Mouse (Mus musculus) liver, embryonic 13.5 days (tissue): ENCODE measurements around the gene Dok4. TPM values are rescaled to one million over a fixed set of nuclear protein-coding genes. Genes with fewer than 3 reads are reported as not detected.
"Not testable (repeated sequence)": the region's sequence is repeated elsewhere in the genome, so short reads cannot be mapped to it uniquely, and the experiment has no call there.

Experiments used
- ATAC-seq: fragments of 200-750 bp; cut with Nextera tagmentation; 2 replicates; pipeline ENCODE4 v1.8.0; 2017; ENCODE audit warnings: low read depth, mild to moderate bottlenecking, moderate number of reproducible peaks, moderate library complexity
- DNase-seq: peaks from one replicate; pipeline ENCODE4 v3.0.0; 2022
- H3K27ac ChIP-seq: fragments of 300-500 bp; sonication (generic); 2 replicates; pipeline ENCODE4 v1.5.1; 2015; ENCODE audit warnings: moderate library complexity, mild to moderate bottlenecking, inconsistent platforms
- H3K27me3 ChIP-seq: fragments of 300-500 bp; sonication (generic); 2 replicates; pipeline ENCODE4 v1.6.1; 2015; ENCODE audit warnings: mild to moderate bottlenecking, inconsistent platforms
- H3K36me3 ChIP-seq: fragments of 300-500 bp; sonication (generic); 2 replicates; pipeline ENCODE4 v1.6.1; 2015; ENCODE audit warnings: mild to moderate bottlenecking, inconsistent platforms
- H3K4me1 ChIP-seq: fragments of 300-500 bp; sonication (generic); replicated peaks from 2 replicates; pipeline ENCODE4 v1.6.1; 2015; ENCODE audit warnings: inconsistent platforms
- H3K4me2 ChIP-seq: fragments of 300-500 bp; sonication (generic); 2 replicates; pipeline ENCODE4 v1.6.1; 2015; ENCODE audit warnings: inconsistent platforms, mild to moderate bottlenecking, moderate library complexity
- H3K4me3 ChIP-seq: fragments of 300-500 bp; sonication (generic); replicated peaks from 2 replicates; pipeline ENCODE4 v1.5.1; 2015; ENCODE audit warnings: mild to moderate bottlenecking, inconsistent platforms
- H3K9ac ChIP-seq: fragments of 300-500 bp; sonication (generic); 2 replicates; pipeline ENCODE4 v1.6.1; 2015; ENCODE audit warnings: mild to moderate bottlenecking, inconsistent platforms
- H3K9me3 ChIP-seq: fragments of 300-500 bp; sonication (generic); replicated peaks from 2 replicates; pipeline ENCODE4 v1.6.1; 2016; ENCODE audit warnings: inconsistent platforms
- whole genome bisulfite sequencing: fragments of 180-500 bp; shearing (Covaris S2); methylation state at CpG from one replicate; pipeline ENCODE4 v1.1.7; 2015; ENCODE audit not compliant: insufficient replicate concordance; 5-methylcytosine and 5-hydroxymethylcytosine counted together
- polyA plus RNA-seq: library from polyadenylated mRNA; unstranded; fragments of >200 nt; fragmentation: Nextera tagmentation; extraction: Ambion mirVana; gene quantifications from 2 replicates; pipeline ENCODE4 v1.2.1, GENCODE M21; 2015

Gene Dok4
- polyA plus RNA-seq, 1 experiment from 2014 or later, result 9.8 TPM

GRCm38 (mm10) chr8:94838600-94838999 is 37.5 kb downstream of the Dok4 start:
- WGBS, result under 1% methylated on average over 24 of the region's 24 CpGs
- H3K4me1 ChIP-seq, result peaks cover 48% of the 10 kb centered on the region

GRCm38 (mm10) chr8:94837662-94838574 is 38.2 kb downstream of the Dok4 start, which contains the start of the genes Coq9 and Ciapin1:
Gene Coq9, plus strand, starts transcription at chr8:94838321.
Gene Ciapin1, minus strand, starts transcription at chr8:94838358.
- peaks cover 49% of the 10 kb centered on the region for H3K4me1 ChIP-seq
- under 1% methylated on average over 82 of the region's 82 CpGs for WGBS
- ATAC-seq, result peak; percentile 95

More at GRCm38 (mm10) chr8:94838600-94838999, 37.5 kb downstream of the Dok4 start:
- Histone ChIP-seq H3K27me3 (no peaks in the 10 kb centered on the region), H3K9me3 (no peaks in the 10 kb centered on the region), H3K27ac (peak overlapping the region; percentile 93), H3K9ac (peak overlapping the region; percentile 96), H3K36me3 (peaks cover 4% of the 10 kb centered on the region), H3K4me3 (peak overlapping the region; percentile 81), H3K4me2 (peak overlapping the region; percentile 68)
- ATAC-seq, result peak; percentile 56
- DNase-seq, result peak; percentile 61

GRCm38 (mm10) chr8:94836456-94837240 is 39.5 kb downstream of the Dok4 start:
- Histone ChIP-seq H3K9me3 (no peaks in the 10 kb centered on the region), H3K27ac (peak overlapping the region; percentile 92), H3K4me2 (peak overlapping the region; percentile 78), H3K4me3 (peak overlapping the region; percentile 81), H3K27me3 (no peaks in the 10 kb centered on the region), H3K36me3 (peaks cover 15% of the 10 kb centered on the region), H3K9ac (peak overlapping the region; percentile 96), H3K4me1 (peaks cover 53% of the 10 kb centered on the region)
- no peak for ATAC-seq
- no peak for DNase-seq
- whole genome bisulfite sequencing, result 53% methylated on average over 11 of the region's 11 CpGs

More at GRCm38 (mm10) chr8:94837662-94838574, 38.2 kb downstream of the Dok4 start, which contains the start of the genes Coq9 and Ciapin1:
- DNase-seq, result peak; percentile 93
- Histone ChIP-seq H3K9me3 (no peaks in the 10 kb centered on the region), H3K36me3 (peaks cover 6% of the 10 kb centered on the region), H3K27ac (peak within 1 kb of the TSS; percentile 93), H3K9ac (peak within 1 kb of the TSS; percentile 96), H3K27me3 (no peaks in the 10 kb centered on the region), H3K4me2 (peak within 1 kb of the TSS; percentile 78), H3K4me3 (peak within 1 kb of the TSS; percentile 81)

GRCm38 (mm10) chr8:94835751-94836150 is 40.4 kb downstream of the Dok4 start:
- H3K4me1 ChIP-seq, result peaks cover 53% of the 10 kb centered on the region
- not testable (repeated sequence) for DNase-seq, H3K9ac ChIP-seq, H3K27me3 ChIP-seq, ATAC-seq, H3K4me3 ChIP-seq, H3K9me3 ChIP-seq, H3K27ac ChIP-seq
- 89% methylated on average over 13 of the region's 13 CpGs for WGBS
- H3K4me2 ChIP-seq, result peak overlapping the region; percentile 78
- H3K36me3 ChIP-seq, result peaks cover 23% of the 10 kb centered on the region

- 59% methylated on average over 7 of the region's 7 CpGs for WGBS
Observed at GRCm38 (mm10) chr8:94833901-94834405, 42.2 kb downstream of the Dok4 start.

GRCm38 (mm10) chr8:94828284-94828683 is 47.8 kb downstream of the Dok4 start:
- no peak for DNase-seq
- no peak overlapping the region for H3K4me3 ChIP-seq
- H3K4me2 ChIP-seq, result no peak overlapping the region
- ATAC-seq, result no peak
- H3K27ac ChIP-seq, result no peak overlapping the region
- peaks cover 4% of the 10 kb centered on the region; the same call in 1 of the 2 replicates for H3K4me1 ChIP-seq
- no peak overlapping the region for H3K9ac ChIP-seq
- H3K9me3 ChIP-seq, result no peaks in the 10 kb centered on the region
- WGBS, result 90% methylated on average over 6 of the region's 6 CpGs
- peaks cover 94% of the 10 kb centered on the region for H3K36me3 ChIP-seq
- no peaks in the 10 kb centered on the region for H3K27me3 ChIP-seq

More at GRCm38 (mm10) chr8:94833901-94834405, 42.2 kb downstream of the Dok4 start:
- H3K9ac ChIP-seq, DNase-seq, ATAC-seq, H3K27ac ChIP-seq, H3K4me2 ChIP-seq, H3K4me3 ChIP-seq, H3K9me3 ChIP-seq, H3K27me3 ChIP-seq: not testable (repeated sequence)
- peaks cover 40% of the 10 kb centered on the region for H3K36me3 ChIP-seq
- H3K4me1 ChIP-seq, result peaks cover 41% of the 10 kb centered on the region

GRCm38 (mm10) chr8:94826210-94826609 is 49.9 kb downstream of the Dok4 start:
- WGBS, result 92% methylated on average over 5 of the region's 5 CpGs
- H3K9ac ChIP-seq, result no peak overlapping the region
- H3K9me3 ChIP-seq, result no peaks in the 10 kb centered on the region
- H3K36me3 ChIP-seq, result peaks cover 95% of the 10 kb centered on the region
- H3K27me3 ChIP-seq, result no peaks in the 10 kb centered on the region
- DNase-seq (no peak), ATAC-seq (no peak)
- no peak overlapping the region for H3K4me2 ChIP-seq
- H3K27ac ChIP-seq, result no peak overlapping the region
- H3K4me3 ChIP-seq, result no peak overlapping the region
- peaks cover 6% of the 10 kb centered on the region for H3K4me1 ChIP-seq

GRCm38 (mm10) chr8:94825170-94825569 is 51.0 kb downstream of the Dok4 start:
- Histone ChIP-seq H3K4me2 (no peak overlapping the region), H3K27ac (no peak overlapping the region), H3K36me3 (peaks cover 96% of the 10 kb centered on the region), H3K4me1 (peaks cover 13% of the 10 kb centered on the region), H3K4me3 (no peak overlapping the region), H3K9me3 (no peaks in the 10 kb centered on the region), H3K9ac (no peak overlapping the region), H3K27me3 (no peaks in the 10 kb centered on the region)
- DNase-seq, result no peak
- ATAC-seq, result no peak
- WGBS, result 80% methylated on average over 6 of the region's 6 CpGs

- Histone ChIP-seq H3K27me3 (no peaks in the 10 kb centered on the region), H3K4me1 (peaks cover 22% of the 10 kb centered on the region), H3K9ac (no peak overlapping the region), H3K4me3 (no peak overlapping the region), H3K27ac (no peak overlapping the region; the same call in 1 of the 2 replicates), H3K36me3 (peaks cover 77% of the 10 kb centered on the region), H3K9me3 (no peaks in the 10 kb centered on the region), H3K4me2 (no peak overlapping the region)
- DNase-seq (peak; percentile 56), ATAC-seq (peak; percentile 66)
- WGBS, result 85% methylated on average over 23 of the region's 23 CpGs
Observed at GRCm38 (mm10) chr8:94822637-94823560, 53.2 kb downstream of the Dok4 start.

- H3K36me3 ChIP-seq, result peaks cover 64% of the 10 kb centered on the region
- H3K4me3 ChIP-seq, result no peak overlapping the region
- DNase-seq, result no peak
- H3K9me3 ChIP-seq, result no peaks in the 10 kb centered on the region
- no peak overlapping the region for H3K4me2 ChIP-seq
- H3K9ac ChIP-seq, result no peak overlapping the region
- WGBS, result 89% methylated on average over 2 of the region's 2 CpGs
- no peak for ATAC-seq
- no peak overlapping the region for H3K27ac ChIP-seq
- H3K27me3 ChIP-seq, result no peaks in the 10 kb centered on the region
- peaks cover 22% of the 10 kb centered on the region for H3K4me1 ChIP-seq
Observed at GRCm38 (mm10) chr8:94821381-94821780, 54.7 kb downstream of the Dok4 start.
